Mouse (Mus musculus) heart, adult 2 months (tissue): ENCODE results near the gene Ncapd2. TPM values are rescaled to one million over a fixed set of nuclear protein-coding genes. Genes with fewer than 3 reads are reported as not detected.

Source experiments
- DNase-seq, 2 experiments: peaks; one replicate each; pipeline ENCODE4 v3.0.0; 2021
- H3K27ac ChIP-seq: fragments of 200-600 bp; 2 replicates; pipeline ENCODE4 v1.8.1; 2022
- H3K27me3 ChIP-seq: fragments of 200-500 bp; 2 replicates; pipeline ENCODE4 v1.6.1; 2012; ENCODE audit warnings: mild to moderate bottlenecking, low read length, inconsistent platforms, mixed read lengths; ENCODE audit not compliant: control insufficient read depth, insufficient read depth
- H3K36me3 ChIP-seq: fragments of 200-500 bp; 2 replicates; pipeline ENCODE4 v1.6.1; 2012; ENCODE audit warnings: low read length, inconsistent platforms; ENCODE audit not compliant: control insufficient read depth, insufficient read depth
- H3K4me1 ChIP-seq: fragments of 200-500 bp; 2 replicates; pipeline ENCODE4 v1.6.1; 2011; ENCODE audit warnings: low read length; ENCODE audit not compliant: control insufficient read depth, insufficient read depth
- H3K4me3 ChIP-seq: fragments of 200-600 bp; 2 replicates; pipeline ENCODE4 v1.8.1; 2022
- H3K79me2 ChIP-seq: fragments of 200-500 bp; replicated peaks from 2 replicates; pipeline ENCODE4 v1.6.1; 2012; ENCODE audit warnings: mild to moderate bottlenecking, inconsistent platforms, low read length, moderate library complexity, mixed read lengths; ENCODE audit not compliant: control insufficient read depth, insufficient read depth
- H3K9ac ChIP-seq: fragments of 200-500 bp; 2 replicates; pipeline ENCODE4 v1.6.1; 2012; ENCODE audit warnings: low read depth, mild to moderate bottlenecking, control low read depth, inconsistent platforms, low read length, mixed read lengths
- CTCF ChIP-seq: fragments of 200-600 bp; IDR thresholded peaks from 2 replicates; pipeline ENCODE4 v1.8.1; 2022; ENCODE audit warnings: antibody characterized with exemption, mild to moderate bottlenecking, moderate library complexity
- EP300 ChIP-seq: fragments of 200-500 bp; IDR thresholded peaks from 2 replicates; pipeline ENCODE4 v1.6.1; 2011; ENCODE audit warnings: low read depth, low read length, control low read depth; ENCODE audit not compliant: insufficient read depth
- POLR2A ChIP-seq: fragments of 200-500 bp; IDR thresholded peaks from 2 replicates; pipeline ENCODE4 v1.6.1; 2011; ENCODE audit warnings: mild to moderate bottlenecking, low read depth, low read length, control low read depth; ENCODE audit not compliant: insufficient read depth
- WGBS: fragments of 180-500 bp; shearing (Covaris S2); methylation state at CpG from one replicate; pipeline ENCODE4 v1.1.7; 2018; 5-methylcytosine and 5-hydroxymethylcytosine counted together
- intact Hi-C: fragments of 180-260 bp; cut with DNase I; formaldehyde crosslinking; loops from one replicate; pipeline ENCODE4 v1.15.1; 2025
- microRNA-seq, 2 experiments: library from miRNA; unstranded; fragments of <30 nt; microRNA quantifications; one replicate each; pipeline ENCODE4 v1.2.0; 2021
- polyA plus RNA-seq: library from polyadenylated mRNA; depleted of rRNA; stranded (reverse); fragments of >200 nt; gene quantifications from 2 replicates; pipeline ENCODE4 v1.2.3, GENCODE M21; 2012; rRNA removed
- total RNA-seq, 2 experiments: library from RNA; stranded (reverse); gene quantifications; 2 replicates each; pipeline ENCODE4 v1.2.3; 2021

The Ncapd2 gene
- total and polyA plus RNA-seq, 3 experiments: 17.6 to 34.0 (median 17.6) TPM

- no peak overlapping the region for H3K9ac ChIP-seq
- H3K27me3 ChIP-seq: no peaks in the 10 kb centered on the region
- intact Hi-C loops: loop anchor here (1.0 kb wide), 1 partner anchor 30 kb away; no protein-coding TSS in a partner anchor
- no peak for TF ChIP-seq POLR2A
- TF ChIP-seq EP300: no peak
- no peak for TF ChIP-seq CTCF
- no peak for DNase-seq
- H3K36me3 ChIP-seq: no peaks in the 10 kb centered on the region
- WGBS: 90% methylated on average over 20 of the region's 20 CpGs
- H3K4me3 ChIP-seq: no peak overlapping the region
- peaks cover 1% of the 10 kb centered on the region; the same call in 1 of the 2 replicates for H3K4me1 ChIP-seq
- H3K79me2 ChIP-seq: no peaks in the 10 kb centered on the region
- no peak overlapping the region for H3K27ac ChIP-seq
Measured at GRCm38 (mm10) chr6:125129710-125130402, 61.6 kb downstream of the Ncapd2 start.

- TF ChIP-seq CTCF: no peak
- TF ChIP-seq POLR2A: no peak
- no peak for TF ChIP-seq EP300
- no peaks in the 10 kb centered on the region for H3K36me3 ChIP-seq
- intact Hi-C loops: no loop called here
Measured at GRCm38 (mm10) chr6:125128724-125129123, 62.8 kb downstream of the Ncapd2 start.

GRCm38 (mm10) chr6:125119387-125119786 lies 72.1 kb downstream of the Ncapd2 start:
- Histone ChIP-seq H3K36me3 (no peaks in the 10 kb centered on the region; the same call in 1 of the 2 replicates), H3K79me2 (no peaks in the 10 kb centered on the region), H3K4me3 (no peak overlapping the region), H3K9ac (no peak overlapping the region), H3K27ac (no peak overlapping the region), H3K4me1 (no peaks in the 10 kb centered on the region), H3K27me3 (no peaks in the 10 kb centered on the region)
- intact Hi-C loops: no loop called here
- TF ChIP-seq EP300 (no peak), CTCF (no peak), POLR2A (no peak)
- no peak for DNase-seq
- 91% methylated on average over 8 of the region's 8 CpGs for WGBS

More at GRCm38 (mm10) chr6:125128724-125129123, 62.8 kb downstream of the Ncapd2 start:
- H3K27ac ChIP-seq: no peak overlapping the region
- 83% methylated on average over 12 of the region's 12 CpGs for WGBS
- no peaks in the 10 kb centered on the region for H3K79me2 ChIP-seq
- H3K27me3 ChIP-seq: no peaks in the 10 kb centered on the region
- no peak overlapping the region for H3K9ac ChIP-seq
- no peak overlapping the region for H3K4me3 ChIP-seq
- no peak for DNase-seq
- H3K4me1 ChIP-seq: peaks cover 1% of the 10 kb centered on the region; the same call in 1 of the 2 replicates

Small RNA genes lying within 50 kb of the gene (microRNA-seq; reads per million reads assigned to microRNA genes)
- 2.3 to 3.9 reads per million in 2 experiments for gene Mir3098
- gene Mir8113: 0 reads per million in 2 experiments

Other genes starting within 250 kb of the Ncapd2 start
- 10 to 100 TPM; 83.2 to 99.8 TPM for gene Cops7a, start 226.2 kb downstream of the Ncapd2 start, total RNA-seq
- gene Cops7a, start 226.2 kb downstream of the Ncapd2 start, polyA plus RNA-seq: 208 and 238 TPM in 2 replicates
- gene Pianp, start 195.0 kb downstream of the Ncapd2 start, total RNA-seq: under 1 TPM; 0.43 to 0.50 TPM
- gene Pianp, start 195.0 kb downstream of the Ncapd2 start, polyA plus RNA-seq: 1.7 and 2.0 TPM in 2 replicates
- 10 to 100 TPM; 22.4 to 22.8 TPM for gene Zfp384, start 182.6 kb downstream of the Ncapd2 start, total RNA-seq
- 28.2 and 33.5 TPM in 2 replicates for gene Zfp384, start 182.6 kb downstream of the Ncapd2 start, polyA plus RNA-seq
- gene Ing4, start 151.9 kb downstream of the Ncapd2 start, total RNA-seq: 10 to 100 TPM; 26.1 to 27.1 TPM
- gene Ing4, start 151.9 kb downstream of the Ncapd2 start, polyA plus RNA-seq: 26.3 and 36.2 TPM in 2 replicates
- 1 to 10 TPM; 1.9 to 2.3 TPM for gene Acrbp, start 142.0 kb downstream of the Ncapd2 start, total RNA-seq
- gene Acrbp, start 142.0 kb downstream of the Ncapd2 start, polyA plus RNA-seq: 13.6 and 16.3 TPM in 2 replicates
- under 1 TPM in 1 of 2 experiments, not detected in 1; 0.20 TPM for gene Lpar5, start 123.8 kb downstream of the Ncapd2 start, total RNA-seq
- 1.2 and 2.3 TPM in 2 replicates for gene Lpar5, start 123.8 kb downstream of the Ncapd2 start, polyA plus RNA-seq
- gene Chd4, start 95.7 kb downstream of the Ncapd2 start, total RNA-seq: 100 to 1,000 TPM in 1 of 2 experiments, 10 to 100 TPM in 1; 97.1 to 113 TPM
- gene Chd4, start 95.7 kb downstream of the Ncapd2 start, polyA plus RNA-seq: 28.3 and 31.6 TPM in 2 replicates
- 10 to 100 TPM; 18.9 to 20.3 TPM for gene Nop2, start 59.8 kb downstream of the Ncapd2 start, total RNA-seq
- 8.3 and 13.6 TPM in 2 replicates for gene Nop2, start 59.8 kb downstream of the Ncapd2 start, polyA plus RNA-seq
- 1 to 10 TPM; 5.7 to 7.0 TPM for gene Iffo1, start 46.5 kb downstream of the Ncapd2 start, total RNA-seq
- gene Iffo1, start 46.5 kb downstream of the Ncapd2 start, polyA plus RNA-seq: 19.7 and 21.8 TPM in 2 replicates
- 1,000 to 10,000 TPM; 4,018 to 4,312 TPM for gene Gapdh, start 25.2 kb downstream of the Ncapd2 start, total RNA-seq
- gene Gapdh, start 25.2 kb downstream of the Ncapd2 start, polyA plus RNA-seq: 7,726 and 8,318 TPM in 2 replicates
- 100 to 1,000 TPM; 303 to 343 TPM for gene Mrpl51, start 100 bp upstream of the Ncapd2 start, total RNA-seq
- gene Mrpl51, start 100 bp upstream of the Ncapd2 start, polyA plus RNA-seq: 166 and 170 TPM in 2 replicates
- 1 to 10 TPM; 4.9 to 5.3 TPM for gene Vamp1, start 23.9 kb upstream of the Ncapd2 start, total RNA-seq
- gene Vamp1, start 23.9 kb upstream of the Ncapd2 start, polyA plus RNA-seq: 14.1 and 20.4 TPM in 2 replicates
- gene Tapbpl, start 40.2 kb upstream of the Ncapd2 start, total RNA-seq: 1 to 10 TPM; 4.1 to 6.6 TPM
- 7.4 and 7.6 TPM in 2 replicates for gene Tapbpl, start 40.2 kb upstream of the Ncapd2 start, polyA plus RNA-seq
- under 1 TPM; 0.41 to 0.42 TPM for gene Cd27, start 45.3 kb upstream of the Ncapd2 start, total RNA-seq
- 0.67 and 2.2 TPM in 2 replicates for gene Cd27, start 45.3 kb upstream of the Ncapd2 start, polyA plus RNA-seq
- gene Tuba3a, start 94.3 kb upstream of the Ncapd2 start, total RNA-seq: not detected
- 0.82 and 0.92 TPM in 2 replicates for gene Tuba3a, start 94.3 kb upstream of the Ncapd2 start, polyA plus RNA-seq
- gene Ltbr, start 122.2 kb upstream of the Ncapd2 start, total RNA-seq: 10 to 100 TPM; 28.2 to 28.8 TPM
- gene Ltbr, start 122.2 kb upstream of the Ncapd2 start, polyA plus RNA-seq: 34.8 and 36.5 TPM in 2 replicates
- under 1 TPM; 0.37 to 0.75 TPM for gene Scnn1a, start 129.0 kb upstream of the Ncapd2 start, total RNA-seq
- gene Scnn1a, start 129.0 kb upstream of the Ncapd2 start, polyA plus RNA-seq: 0.76 and 3.1 TPM in 2 replicates
- 10 to 100 TPM; 50.8 to 62.8 TPM for gene Tnfrsf1a, start 157.7 kb upstream of the Ncapd2 start, total RNA-seq
- gene Tnfrsf1a, start 157.7 kb upstream of the Ncapd2 start, polyA plus RNA-seq: 57.1 and 59.7 TPM in 2 replicates
- under 1 TPM in 1 of 2 experiments, not detected in 1; 0.08 TPM for gene Plekhg6, start 189.1 kb upstream of the Ncapd2 start, total RNA-seq
- gene Plekhg6, start 189.1 kb upstream of the Ncapd2 start, polyA plus RNA-seq: 0.06 and 0.14 TPM in 2 replicates